Mouse (Mus musculus): ENCODE measurements around the gene Lgi1. TPM values are rescaled to one million over a fixed set of nuclear protein-coding genes. Genes with fewer than 3 reads are reported as not detected.

Gene Lgi1
- total and polyA plus RNA-seq, 2 experiments from 2014 or later = not detected

- H3K9ac ChIP-seq (replicated peaks; ENCODE audit: low read depth, low read length) = no peak overlapping the region
- no peak overlapping the region for H3K27ac ChIP-seq (ENCODE audit: low read depth)
- no peaks in the 10 kb centered on the region for H3K9me3 ChIP-seq (replicated peaks; ENCODE audit: control insufficient read depth, low read length)
- no peak overlapping the region for H3K4me3 ChIP-seq (ENCODE audit: low read depth, low read length)
- no peaks in the 10 kb centered on the region for H3K4me1 ChIP-seq (ENCODE audit: control insufficient read depth, insufficient read depth)
- TF ChIP-seq CTCF (IDR thresholded peaks at IDR 0.05; ENCODE audit: low read depth) (no peak), EP300 (IDR thresholded peaks at IDR 0.05; ENCODE audit: low read depth) (no peak)
- DNase-seq (ENCODE audit: low spot score) (no peak), ATAC-seq (ENCODE audit: insufficient read depth, low read depth) (no peak)
- no peaks in the 10 kb centered on the region for H3K27me3 ChIP-seq (ENCODE audit: control insufficient read depth, insufficient read depth, low read length)
- no peaks in the 10 kb centered on the region for H3K36me3 ChIP-seq (replicated peaks; ENCODE audit: control insufficient read depth, insufficient read depth, low read length)
- 72% methylated on average over 15 of the region's 15 CpGs for WGBS
- no peak overlapping the region for H3K4me2 ChIP-seq (ENCODE audit: low read depth, low read length)
These were observed 10.5 kb downstream of the Lgi1 start for GRCm38 (mm10) chr19:38274747-38275421.

GRCm38 (mm10) chr19:38276226-38276625 lies 11.9 kb downstream of the Lgi1 start:
- no peaks in the 10 kb centered on the region for H3K27me3 ChIP-seq (ENCODE audit: control insufficient read depth, insufficient read depth, low read length)

GRCm38 (mm10) chr19:38280242-38280641 lies 15.9 kb downstream of the Lgi1 start:
- 78% methylated on average over 10 of the region's 10 CpGs for WGBS
- TF ChIP-seq CTCF (IDR thresholded peaks at IDR 0.05; ENCODE audit: low read depth) (no peak), EP300 (IDR thresholded peaks at IDR 0.05; ENCODE audit: low read depth) (no peak)
- no peak overlapping the region for H3K4me3 ChIP-seq (ENCODE audit: low read depth, low read length)
- H3K4me2 ChIP-seq (ENCODE audit: low read depth, low read length) = no peak overlapping the region
- H3K9me3 ChIP-seq (replicated peaks; ENCODE audit: control insufficient read depth, low read length) = no peaks in the 10 kb centered on the region
- H3K4me1 ChIP-seq (ENCODE audit: control insufficient read depth, insufficient read depth) = no peaks in the 10 kb centered on the region
- no peaks in the 10 kb centered on the region for H3K36me3 ChIP-seq (replicated peaks; ENCODE audit: control insufficient read depth, insufficient read depth, low read length)
- no peak overlapping the region for H3K27ac ChIP-seq (ENCODE audit: low read depth)
- no peaks in the 10 kb centered on the region for H3K27me3 ChIP-seq (ENCODE audit: control insufficient read depth, insufficient read depth, low read length)
- DNase-seq (ENCODE audit: low spot score) (no peak), ATAC-seq (ENCODE audit: insufficient read depth, low read depth) (no peak)
- no peak overlapping the region for H3K9ac ChIP-seq (replicated peaks; ENCODE audit: low read depth, low read length)

More at GRCm38 (mm10) chr19:38276226-38276625, 11.9 kb downstream of the Lgi1 start:
- Histone ChIP-seq H3K9me3 (replicated peaks; ENCODE audit: control insufficient read depth, low read length) (no peaks in the 10 kb centered on the region), H3K36me3 (replicated peaks; ENCODE audit: control insufficient read depth, insufficient read depth, low read length) (no peaks in the 10 kb centered on the region), H3K4me2 (ENCODE audit: low read depth, low read length) (no peak overlapping the region), H3K4me3 (ENCODE audit: low read depth, low read length) (no peak overlapping the region), H3K4me1 (ENCODE audit: control insufficient read depth, insufficient read depth) (no peaks in the 10 kb centered on the region), H3K27ac (ENCODE audit: low read depth) (no peak overlapping the region), H3K9ac (replicated peaks; ENCODE audit: low read depth, low read length) (no peak overlapping the region)
- ATAC-seq (ENCODE audit: insufficient read depth, low read depth) (no peak), DNase-seq (ENCODE audit: low spot score) (no peak)
- 76% methylated on average over 4 of the region's 4 CpGs for WGBS
- TF ChIP-seq EP300 (IDR thresholded peaks at IDR 0.05; ENCODE audit: low read depth) (no peak), CTCF (IDR thresholded peaks at IDR 0.05; ENCODE audit: low read depth) (no peak)

- Histone ChIP-seq H3K4me2 (ENCODE audit: low read depth, low read length) (no peak overlapping the region), H3K4me3 (ENCODE audit: low read depth, low read length) (no peak overlapping the region), H3K27me3 (ENCODE audit: control insufficient read depth, insufficient read depth, low read length) (no peaks in the 10 kb centered on the region), H3K9me3 (replicated peaks; ENCODE audit: control insufficient read depth, low read length) (no peaks in the 10 kb centered on the region), H3K27ac (ENCODE audit: low read depth) (no peak overlapping the region), H3K36me3 (replicated peaks; ENCODE audit: control insufficient read depth, insufficient read depth, low read length) (no peaks in the 10 kb centered on the region), H3K9ac (replicated peaks; ENCODE audit: low read depth, low read length) (no peak overlapping the region), H3K4me1 (ENCODE audit: control insufficient read depth, insufficient read depth) (no peaks in the 10 kb centered on the region)
- DNase-seq (ENCODE audit: low spot score) (no peak), ATAC-seq (ENCODE audit: insufficient read depth, low read depth) (no peak)
- TF ChIP-seq EP300 (IDR thresholded peaks at IDR 0.05; ENCODE audit: low read depth) = no peak
- TF ChIP-seq CTCF (IDR thresholded peaks at IDR 0.05; ENCODE audit: low read depth) = no peak
- WGBS = 54% methylated on average over 2 of the region's 2 CpGs
These were observed 18.1 kb downstream of the Lgi1 start for GRCm38 (mm10) chr19:38282407-38282806.

- no peaks in the 10 kb centered on the region for H3K4me1 ChIP-seq (ENCODE audit: control insufficient read depth, insufficient read depth)
- TF ChIP-seq EP300 (IDR thresholded peaks at IDR 0.05; ENCODE audit: low read depth) = no peak
- no peak for TF ChIP-seq CTCF (IDR thresholded peaks at IDR 0.05; ENCODE audit: low read depth)
- H3K27me3 ChIP-seq (ENCODE audit: control insufficient read depth, insufficient read depth, low read length) = no peaks in the 10 kb centered on the region
- 76% methylated on average over 6 of the region's 6 CpGs for WGBS
- ATAC-seq (ENCODE audit: insufficient read depth, low read depth) (no peak), DNase-seq (ENCODE audit: low spot score) (no peak)
- no peak overlapping the region for H3K27ac ChIP-seq (ENCODE audit: low read depth)
- H3K4me3 ChIP-seq (ENCODE audit: low read depth, low read length) = no peak overlapping the region
- H3K4me2 ChIP-seq (ENCODE audit: low read depth, low read length) = no peak overlapping the region
- H3K36me3 ChIP-seq (replicated peaks; ENCODE audit: control insufficient read depth, insufficient read depth, low read length) = no peaks in the 10 kb centered on the region
- H3K9me3 ChIP-seq (replicated peaks; ENCODE audit: control insufficient read depth, low read length) = no peaks in the 10 kb centered on the region
- H3K9ac ChIP-seq (replicated peaks; ENCODE audit: low read depth, low read length) = no peak overlapping the region
These were observed 24.2 kb downstream of the Lgi1 start for GRCm38 (mm10) chr19:38288556-38288955.

GRCm38 (mm10) chr19:38291432-38291831 lies 27.1 kb downstream of the Lgi1 start:
- DNase-seq (ENCODE audit: low spot score) (no peak), ATAC-seq (ENCODE audit: insufficient read depth, low read depth) (no peak)
- H3K27me3 ChIP-seq (ENCODE audit: control insufficient read depth, insufficient read depth, low read length) = no peaks in the 10 kb centered on the region
- H3K4me1 ChIP-seq (ENCODE audit: control insufficient read depth, insufficient read depth) = no peaks in the 10 kb centered on the region
- H3K27ac ChIP-seq (ENCODE audit: low read depth) = no peak overlapping the region
- TF ChIP-seq CTCF (IDR thresholded peaks at IDR 0.05; ENCODE audit: low read depth) (no peak), EP300 (IDR thresholded peaks at IDR 0.05; ENCODE audit: low read depth) (no peak)
- no peak overlapping the region for H3K4me3 ChIP-seq (ENCODE audit: low read depth, low read length)
- no peak overlapping the region for H3K9ac ChIP-seq (replicated peaks; ENCODE audit: low read depth, low read length)
- no peak overlapping the region for H3K4me2 ChIP-seq (ENCODE audit: low read depth, low read length)
- 76% methylated on average over 6 of the region's 6 CpGs for WGBS
- no peaks in the 10 kb centered on the region for H3K36me3 ChIP-seq (replicated peaks; ENCODE audit: control insufficient read depth, insufficient read depth, low read length)
- no peaks in the 10 kb centered on the region for H3K9me3 ChIP-seq (replicated peaks; ENCODE audit: control insufficient read depth, low read length)

Data from heart, postnatal 0 days (tissue).